Mouse (Mus musculus) right cerebral cortex, postnatal 25 days (tissue): Measurements from ENCODE around the gene Lap3.

Experiments
- DNase-seq: peaks from one replicate; pipeline ENCODE4 v3.0.0; 2022

Gene Lap3

GRCm38 (mm10) chr5:45493191-45494092, at the start of gene Lap3:
TSS of gene Lap3 (plus strand) at chr5:45493374.
- DNase-seq: peak; percentile 97

GRCm38 (mm10) chr5:45444130-45444832, 48.9 kb upstream of the Lap3 start:
- no peak for DNase-seq

GRCm38 (mm10) chr5:45448676-45449075, 44.5 kb upstream of the Lap3 start:
- no peak for DNase-seq

- no peak for DNase-seq
Measured at GRCm38 (mm10) chr5:45449206-45449605, 44.0 kb upstream of the Lap3 start.

GRCm38 (mm10) chr5:45449831-45450716, 43.1 kb upstream of the Lap3 start, which contains the start of gene Qdpr:
TSS of gene Qdpr (minus strand) at chr5:45450236.
- peak; percentile 91 for DNase-seq

- no peak for DNase-seq
Measured at GRCm38 (mm10) chr5:45453451-45453850, 39.7 kb upstream of the Lap3 start, which contains the start of gene Clrn2. TSS of gene Clrn2 (plus strand) at chr5:45453751.

- DNase-seq: no peak
Measured at GRCm38 (mm10) chr5:45454456-45454855, 38.7 kb upstream of the Lap3 start.

GRCm38 (mm10) chr5:45472880-45473450, 20.2 kb upstream of the Lap3 start:
- DNase-seq: no peak

- no peak for DNase-seq
Measured at GRCm38 (mm10) chr5:45473521-45473920, 19.7 kb upstream of the Lap3 start.

GRCm38 (mm10) chr5:45474215-45474614, 19.0 kb upstream of the Lap3 start:
- DNase-seq: no peak

GRCm38 (mm10) chr5:45474758-45475157, 18.4 kb upstream of the Lap3 start:
- DNase-seq: no peak

GRCm38 (mm10) chr5:45475771-45476170, 17.4 kb upstream of the Lap3 start:
- no peak for DNase-seq

GRCm38 (mm10) chr5:45476288-45476687, 16.9 kb upstream of the Lap3 start:
- no peak for DNase-seq

- DNase-seq: no peak
Measured at GRCm38 (mm10) chr5:45477601-45478000, 15.6 kb upstream of the Lap3 start.

GRCm38 (mm10) chr5:45480066-45480465, 13.1 kb upstream of the Lap3 start:
- DNase-seq: no peak

GRCm38 (mm10) chr5:45481125-45481524, 12.0 kb upstream of the Lap3 start:
- no peak for DNase-seq

GRCm38 (mm10) chr5:45482607-45483006, 10.6 kb upstream of the Lap3 start:
- DNase-seq: no peak

GRCm38 (mm10) chr5:45483654-45484053, 9.5 kb upstream of the Lap3 start:
- no peak for DNase-seq

- DNase-seq: no peak
Measured at GRCm38 (mm10) chr5:45491776-45492175, 1.4 kb upstream of the Lap3 start.

GRCm38 (mm10) chr5:45494093-45494755, 1.1 kb downstream of the Lap3 start:
- DNase-seq: no peak

- no peak for DNase-seq
Measured at GRCm38 (mm10) chr5:45495429-45495975, 2.3 kb downstream of the Lap3 start.

GRCm38 (mm10) chr5:45496042-45496441, 2.9 kb downstream of the Lap3 start:
- DNase-seq: no peak
